8 mouse cellular contexts compared by ENCODE assay signal in genomic region chr4:43000141-43000986, GRCm38 (mm10). TPM values are rescaled to one million over a fixed set of nuclear protein-coding genes. Genes with fewer than 3 reads are reported as not detected.
A peak's percentile ranks its signal among the peaks of the same experiment; 100 is the strongest.
DNase-seq lines count a peak whose midpoint lies in the region; ATAC-seq and TF ChIP-seq lines count a peak whose summit lies in the region.
"Not testable (repeated sequence)": the region's sequence is repeated elsewhere in the genome, so short reads cannot be mapped to it uniquely, and the experiment has no call there.

Gene Vcp, minus strand, starts transcription at chr4:43000507.

- not testable (repeated sequence) for TF ChIP-seq CTCF in heart, adult 2 months (IDR thresholded peaks at IDR 0.05)

- H3K9ac ChIP-seq in embryonic facial prominence, embryonic 14.5 days (ENCODE audit: low read depth, low read length): peak within 1 kb of the TSS; percentile 96
- H3K9ac ChIP-seq in heart, adult 2 months (ENCODE audit: low read depth, low read length): peak within 1 kb of the TSS; percentile 99
- H3K9ac ChIP-seq in limb, embryonic 13.5 days: peak within 1 kb of the TSS; percentile 98
- peak within 1 kb of the TSS; percentile 94 for H3K9ac ChIP-seq in midbrain, embryonic 16.5 days (ENCODE audit: low read depth, low read length)

- peak; percentile 99 for DNase-seq in 3T3-L1 (ENCODE audit: low read depth, low spot score)
- peak; percentile 94 to 99 for DNase-seq in adrenal gland, postnatal 4 days (ENCODE audit: low spot score in 2 of 2)
- DNase-seq in embryonic facial prominence, embryonic 14.5 days (ENCODE audit: low spot score): peak; percentile 100
- peak; percentile 98 to 99 for DNase-seq in heart, adult 2 months
- DNase-seq in kidney, adult 8-10 months: peak; percentile 99
- DNase-seq in spleen, postnatal 10 days (ENCODE audit: low spot score in 2 of 2): peak; percentile 98 to 99

- intact Hi-C loops in heart, adult 2 months (cut with DNase I): not testable (repeated sequence)

- peak within 1 kb of the TSS; percentile 99 for H3K27ac ChIP-seq in embryonic facial prominence, embryonic 14.5 days (replicated peaks; ENCODE audit: low read depth, low read length)
- H3K27ac ChIP-seq in heart, adult 2 months: peak within 1 kb of the TSS; percentile 98
- H3K27ac ChIP-seq in limb, embryonic 13.5 days: peak within 1 kb of the TSS; percentile 99
- H3K27ac ChIP-seq in midbrain, embryonic 16.5 days (ENCODE audit: low read length): peak within 1 kb of the TSS; percentile 98

- H3K4me2 ChIP-seq in embryonic facial prominence, embryonic 14.5 days (ENCODE audit: low read depth, low read length): peak within 1 kb of the TSS; percentile 94
- peak within 1 kb of the TSS; percentile 92 for H3K4me2 ChIP-seq in limb, embryonic 13.5 days (replicated peaks)
- peak within 1 kb of the TSS; percentile 71 for H3K4me2 ChIP-seq in midbrain, embryonic 16.5 days (ENCODE audit: low read length)

- WGBS in embryonic facial prominence, embryonic 14.5 days: under 1% methylated on average over 46 of the region's 56 CpGs
- WGBS in heart, adult 2 months: 1% methylated on average over 56 of the region's 56 CpGs
- under 1% methylated on average over 50 of the region's 56 CpGs for WGBS in limb, embryonic 13.5 days
- WGBS in midbrain, embryonic 16.5 days: under 1% methylated on average over 46 of the region's 56 CpGs

- peak; percentile 27; the same call in 1 of the 2 replicates for TF ChIP-seq POLR2A in heart, adult 2 months (IDR thresholded peaks at IDR 0.05; ENCODE audit: insufficient read depth, low read depth, low read length)

- H3K4me3 ChIP-seq in embryonic facial prominence, embryonic 14.5 days (ENCODE audit: low read depth, low read length): peak within 1 kb of the TSS; percentile 94
- H3K4me3 ChIP-seq in heart, adult 2 months: peak within 1 kb of the TSS; percentile 81
- peak within 1 kb of the TSS; percentile 97 for H3K4me3 ChIP-seq in limb, embryonic 13.5 days
- peak within 1 kb of the TSS; percentile 98 for H3K4me3 ChIP-seq in midbrain, embryonic 16.5 days (ENCODE audit: low read depth, low read length)

- H3K4me1 ChIP-seq in embryonic facial prominence, embryonic 14.5 days (ENCODE audit: control insufficient read depth, insufficient read depth, low read length): peaks cover 19% of the 10 kb centered on the region
- not testable (repeated sequence) for H3K4me1 ChIP-seq in heart, adult 2 months (ENCODE audit: control insufficient read depth, insufficient read depth, low read length)
- peaks cover 23% of the 10 kb centered on the region for H3K4me1 ChIP-seq in limb, embryonic 13.5 days
- H3K4me1 ChIP-seq in midbrain, embryonic 16.5 days (ENCODE audit: control insufficient read depth, insufficient read depth, low read length): peaks cover 30% of the 10 kb centered on the region

- not testable (repeated sequence) for H3K79me2 ChIP-seq in heart, adult 2 months (replicated peaks; ENCODE audit: control insufficient read depth, insufficient read depth, low read length)

- H3K36me3 ChIP-seq in embryonic facial prominence, embryonic 14.5 days (ENCODE audit: control insufficient read depth, insufficient read depth, low read length): peaks cover 21% of the 10 kb centered on the region
- H3K36me3 ChIP-seq in heart, adult 2 months (ENCODE audit: control insufficient read depth, insufficient read depth, low read length): peaks cover 26% of the 10 kb centered on the region
- H3K36me3 ChIP-seq in limb, embryonic 13.5 days: peaks cover 27% of the 10 kb centered on the region
- H3K36me3 ChIP-seq in midbrain, embryonic 16.5 days (ENCODE audit: control insufficient read depth, insufficient read depth, low read length): not testable (repeated sequence)

- not testable (repeated sequence) for H3K27me3 ChIP-seq in embryonic facial prominence, embryonic 14.5 days (replicated peaks; ENCODE audit: control insufficient read depth, insufficient read depth, low read length); heart, adult 2 months (ENCODE audit: control insufficient read depth, insufficient read depth, low read length); limb, embryonic 13.5 days; midbrain, embryonic 16.5 days (ENCODE audit: control insufficient read depth, insufficient read depth, low read depth, low read length)

- not testable (repeated sequence) for H3K9me3 ChIP-seq in embryonic facial prominence, embryonic 14.5 days (ENCODE audit: control insufficient read depth, low read length); limb, embryonic 13.5 days; midbrain, embryonic 16.5 days (replicated peaks; ENCODE audit: control insufficient read depth, low read length, poor library complexity, severe bottlenecking)

- not testable (repeated sequence) for TF ChIP-seq EP300 in heart, adult 2 months (IDR thresholded peaks at IDR 0.05; ENCODE audit: insufficient read depth, low read depth, low read length)

- ATAC-seq in embryonic facial prominence, embryonic 14.5 days (ENCODE audit: low read depth): peak; percentile 98
- ATAC-seq in limb, embryonic 13.5 days (ENCODE audit: low FRiP score, low read depth): peak; percentile 99
- peak; percentile 98 for ATAC-seq in midbrain, embryonic 16.5 days

RNA-seq across cellular contexts. Expression of gene Vcp, which starts in this region (rescaled TPM):
- 100 to 1,000 TPM; 283 to 294 TPM for total RNA-seq in adrenal gland, postnatal 4 days (2021)
- 471 and 523 TPM in 2 replicates for polyA plus RNA-seq in embryonic facial prominence, embryonic 14.5 days (2014; fragmentation: Nextera tagmentation; extraction: Ambion mirVana)
- 100 to 1,000 TPM; 238 to 254 TPM for total RNA-seq in heart, adult 2 months (2021)
- 127 and 204 TPM in 2 replicates for polyA plus RNA-seq in heart, adult 2 months (2012; rRNA removed)
- polyA plus RNA-seq in limb, embryonic 13.5 days (2015; fragmentation: Nextera tagmentation; extraction: Ambion mirVana): 598 and 608 TPM in 2 replicates
- 498 and 509 TPM in 2 replicates for polyA plus RNA-seq in midbrain, embryonic 16.5 days (2015; fragmentation: Nextera tagmentation; extraction: Ambion mirVana)

Comparison
In these comparisons a context has a peak if more than half of its experiments do, and no peak if none do; other contexts are left out.
1. Peak in every context shown above with its lines: DNase-seq, ATAC-seq, H3K4me3 ChIP-seq and H3K27ac ChIP-seq.